Mouse (Mus musculus) adipocyte (in vitro differentiated cells): ENCODE results near the gene Hnrnpa2b1.
A peak's percentile ranks its signal among the peaks of the same experiment; 100 is the strongest.

Experiments
- DNase-seq: peaks from one replicate; pipeline ENCODE4 v3.0.0-alpha.2; 2016; ENCODE audit warnings: low spot score

The Hnrnpa2b1 gene

GRCm38 (mm10) chr6:51468891-51469561 is 668 bp downstream of the Hnrnpa2b1 start:
- peak; percentile 91 for DNase-seq

- DNase-seq = peak; percentile 77
Observed at GRCm38 (mm10) chr6:51467649-51468048, 2.0 kb downstream of the Hnrnpa2b1 start.

GRCm38 (mm10) chr6:51460363-51460762 is 9.3 kb downstream of the Hnrnpa2b1 start:
- no peak for DNase-seq

GRCm38 (mm10) chr6:51460021-51460360 is 9.7 kb downstream of the Hnrnpa2b1 start:
- no peak for DNase-seq

GRCm38 (mm10) chr6:51459313-51460020 is 10.2 kb downstream of the Hnrnpa2b1 start:
- DNase-seq = peak; percentile 52

GRCm38 (mm10) chr6:51458925-51459312 is 10.8 kb downstream of the Hnrnpa2b1 start:
- DNase-seq = peak; percentile 47

GRCm38 (mm10) chr6:51457770-51458387 is 11.8 kb downstream of the Hnrnpa2b1 start:
- no peak for DNase-seq

- no peak for DNase-seq
Observed at GRCm38 (mm10) chr6:51457283-51457682, 12.4 kb downstream of the Hnrnpa2b1 start.

GRCm38 (mm10) chr6:51456198-51456597 is 13.5 kb downstream of the Hnrnpa2b1 start:
- DNase-seq = no peak

- DNase-seq = no peak
Observed at GRCm38 (mm10) chr6:51454949-51455348, 14.7 kb downstream of the Hnrnpa2b1 start.

- no peak for DNase-seq
Observed at GRCm38 (mm10) chr6:51452927-51453503, 16.7 kb downstream of the Hnrnpa2b1 start.

- DNase-seq = no peak
Observed at GRCm38 (mm10) chr6:51442191-51442835, 27.4 kb downstream of the Hnrnpa2b1 start.

GRCm38 (mm10) chr6:51438826-51439330 is 30.8 kb downstream of the Hnrnpa2b1 start:
- DNase-seq = no peak

GRCm38 (mm10) chr6:51437665-51438064 is 32.0 kb downstream of the Hnrnpa2b1 start:
- DNase-seq = peak; percentile 81

GRCm38 (mm10) chr6:51434270-51434669 is 35.4 kb downstream of the Hnrnpa2b1 start:
- DNase-seq = no peak

GRCm38 (mm10) chr6:51432535-51433397 is 36.9 kb downstream of the Hnrnpa2b1 start, which contains the start of gene Nfe2l3:
Nfe2l3 (plus strand) TSS chr6:51432670.
- no peak for DNase-seq

- DNase-seq = no peak
Observed at GRCm38 (mm10) chr6:51424537-51424936, 45.2 kb downstream of the Hnrnpa2b1 start.

GRCm38 (mm10) chr6:51423466-51424122 is 46.1 kb downstream of the Hnrnpa2b1 start:
- no peak for DNase-seq

- peak; percentile 25 for DNase-seq
Observed at GRCm38 (mm10) chr6:51417306-51417936, 52.3 kb downstream of the Hnrnpa2b1 start.

- no peak for DNase-seq
Observed at GRCm38 (mm10) chr6:51416433-51416832, 53.3 kb downstream of the Hnrnpa2b1 start.
